Comparison of ENCODE assay signal across 25 mouse cellular contexts in genomic region chr9:86773996-86774395, GRCm38 (mm10). TPM values are rescaled to one million over a fixed set of nuclear protein-coding genes. Genes with fewer than 3 reads are reported as not detected.
"Had no signal": no experiment of that assay in that cellular context is flagged by ENCODE, and none has a peak within 500 bp of the region (broad histone marks: within the 10 kb centered on the region; RNA-seq: fewer than 3 reads in every experiment).

No protein-coding gene starts in this region.

- H3K27me3 ChIP-seq: heart, embryonic 12.5 days; hindbrain, embryonic 12.5 days; limb, embryonic 12.5 days; liver, embryonic 13.5 days; liver, embryonic 15.5 days had no signal

- DNase-seq: gastrocnemius, adult 2 months; gastrocnemius, postnatal 10 days; gastrocnemius, postnatal 25 days; heart, adult 2 months; heart, postnatal 10 days; heart, postnatal 4 days; kidney, adult 18-20 months; kidney, adult 8-10 months; kidney, postnatal 10 days; kidney, postnatal 25 days; kidney, postnatal 4 days; liver; liver, embryonic 13.5 days had no signal

- ATAC-seq: hindbrain, embryonic 16.5 days; inflammation-experienced regulatory T-cells, adult 6 months; intestine, postnatal 0 days had no signal

- H3K36me3 ChIP-seq: hindbrain, embryonic 10.5 days; limb, embryonic 12.5 days; liver, embryonic 13.5 days; liver, embryonic 15.5 days had no signal

- H3K4me2 ChIP-seq: heart, embryonic 12.5 days; hindbrain, embryonic 12.5 days; hindbrain, embryonic 14.5 days; limb, embryonic 12.5 days; liver, embryonic 11.5 days; liver, embryonic 13.5 days; liver, embryonic 15.5 days had no signal

- H3K27ac ChIP-seq: gastrocnemius, adult 2 months; heart, adult 2 months; hindbrain, embryonic 10.5 days; hindbrain, embryonic 12.5 days; hindbrain, embryonic 14.5 days; layer of hippocampus, adult 2 months; left cerebral cortex, adult 2 months; limb, embryonic 12.5 days; liver, embryonic 13.5 days; liver, embryonic 15.5 days had no signal

- H3K4me1 ChIP-seq: hindbrain, embryonic 10.5 days; hindbrain, embryonic 12.5 days; limb, embryonic 12.5 days; liver, embryonic 13.5 days; liver, embryonic 15.5 days had no signal

- H3K9me3 ChIP-seq: heart, embryonic 12.5 days; hindbrain, embryonic 10.5 days; hindbrain, embryonic 12.5 days; limb, embryonic 12.5 days; liver, embryonic 13.5 days; liver, embryonic 15.5 days had no signal

- H3K9ac ChIP-seq: heart, embryonic 12.5 days; hindbrain, embryonic 12.5 days; hindbrain, embryonic 14.5 days; limb, embryonic 12.5 days; liver, embryonic 13.5 days; liver, embryonic 15.5 days had no signal

- H3K4me3 ChIP-seq: gastrocnemius, adult 2 months; heart, adult 2 months; heart, embryonic 12.5 days; hindbrain, embryonic 10.5 days; hindbrain, embryonic 12.5 days; layer of hippocampus, adult 2 months; left cerebral cortex, adult 2 months; limb, embryonic 12.5 days; liver, embryonic 13.5 days; liver, embryonic 15.5 days had no signal

RNA-seq across cellular contexts. Expression of gene Prss35, which starts 30.5 kb away (rescaled TPM):
- polyA plus RNA-seq: inflammation-experienced regulatory T-cells, adult 6 months had no signal
